Mouse (Mus musculus): Measurements from ENCODE around the gene Gphb5.

GRCm38 (mm10) chr12:75424359-75424758, 7.8 kb upstream of the Gphb5 start:
- TF ChIP-seq CTCF (IDR thresholded peaks at IDR 0.05; ENCODE audit: low read depth), result no peak
- TF ChIP-seq EP300 (IDR thresholded peaks at IDR 0.05; ENCODE audit: low read depth), result no peak

Data from heart, postnatal 0 days (tissue).